Mouse (Mus musculus): ENCODE data around the gene Alox12e. TPM values are rescaled to one million over a fixed set of nuclear protein-coding genes. Genes with fewer than 3 reads are reported as not detected.

Gene Alox12e
- total RNA-seq, 1 experiment from 2014 or later = not detected

DNA sequence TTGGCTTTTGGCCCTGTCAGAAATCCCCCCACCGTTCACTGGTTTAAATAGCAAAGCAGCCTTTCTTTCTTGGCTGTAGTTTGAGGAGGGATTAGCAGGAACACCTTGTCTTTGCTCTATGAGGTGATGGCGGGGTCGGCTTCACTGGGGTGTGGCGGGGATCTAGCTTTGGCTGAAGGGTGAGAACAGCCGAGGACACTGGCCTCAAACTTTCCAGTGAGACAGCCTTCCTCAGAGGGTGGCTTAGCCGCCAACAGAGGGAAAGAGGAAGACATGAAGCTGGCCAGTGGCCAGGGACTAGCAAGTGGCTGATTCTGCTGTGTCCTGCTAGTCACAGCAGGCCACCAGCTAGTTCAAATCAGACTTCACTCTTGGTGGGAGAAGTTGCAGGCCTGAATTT is 33.2 kb downstream of the Alox12e start:
- ATAC-seq (replicated peaks; ENCODE audit: low read depth, poor library complexity, severe bottlenecking) = peak; percentile 63; the same call in 1 of the 2 replicates

DNA sequence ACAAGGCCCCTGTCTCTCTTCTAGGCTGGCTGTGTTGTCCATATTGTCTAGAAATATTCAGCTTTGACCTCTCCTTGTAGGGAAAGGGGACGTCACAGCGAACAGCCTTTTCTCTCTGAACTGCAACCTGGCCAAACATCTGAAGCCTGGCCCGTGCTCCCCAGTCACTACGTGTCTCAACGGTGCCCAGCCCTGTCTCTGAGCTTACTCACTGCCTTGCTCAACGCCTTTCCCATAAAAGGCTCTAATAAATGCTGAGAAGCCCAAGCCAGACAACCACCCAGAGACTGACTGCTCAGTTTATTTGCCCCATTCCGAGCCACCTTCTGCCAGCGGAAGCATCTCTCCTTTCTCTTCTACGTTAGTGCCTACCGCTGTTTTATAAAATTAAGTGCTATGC is 34.3 kb downstream of the Alox12e start:
- no peak for ATAC-seq (replicated peaks; ENCODE audit: low read depth, poor library complexity, severe bottlenecking)

DNA sequence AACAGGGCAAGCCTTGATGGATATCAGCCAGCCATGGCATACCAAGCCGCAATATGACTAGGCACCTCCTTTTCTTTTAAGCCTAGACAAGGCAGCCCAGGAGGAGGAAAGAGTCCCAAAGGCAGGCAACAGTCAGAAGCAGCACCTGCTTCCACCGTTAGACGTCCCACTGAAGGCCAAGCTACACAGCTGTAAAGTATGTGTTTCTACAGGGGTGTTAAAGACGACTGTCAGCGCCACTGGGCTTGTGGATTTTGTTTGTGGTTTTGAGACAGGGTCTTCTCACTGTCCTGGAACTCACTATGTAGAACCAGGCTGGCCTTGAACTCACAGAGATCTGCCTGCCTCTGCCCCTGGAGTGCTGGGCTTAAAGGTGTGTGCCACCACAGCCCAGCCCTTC is 36.7 kb downstream of the Alox12e start:
- ATAC-seq (replicated peaks; ENCODE audit: low read depth, poor library complexity, severe bottlenecking) = no peak

DNA sequence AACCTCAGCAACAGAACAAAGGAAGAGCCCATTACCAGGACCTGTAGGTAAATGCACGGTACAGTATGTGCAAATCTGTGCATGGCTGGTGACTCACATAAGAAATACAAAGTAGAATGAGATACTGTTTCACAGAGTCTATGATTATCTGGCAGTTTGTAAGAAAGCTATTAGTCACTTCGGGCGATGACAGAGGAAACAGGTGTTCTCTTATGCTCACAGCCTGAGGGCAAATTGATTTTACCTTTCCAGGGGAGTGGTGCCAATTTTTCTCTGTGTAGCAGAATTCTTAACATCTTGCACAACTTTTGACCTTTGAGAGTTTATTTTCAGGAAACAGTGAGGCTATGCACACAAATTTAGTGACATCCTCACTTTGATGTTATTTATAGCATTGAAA is 37.7 kb downstream of the Alox12e start:
- no peak for ATAC-seq (replicated peaks; ENCODE audit: low read depth, poor library complexity, severe bottlenecking)

GRCm38 (mm10) chr11:70283666-70284065 is 38.8 kb downstream of the Alox12e start:
- no peak for ATAC-seq (replicated peaks; ENCODE audit: low read depth, poor library complexity, severe bottlenecking)

- peak; percentile 84 for ATAC-seq (replicated peaks; ENCODE audit: low read depth, poor library complexity, severe bottlenecking)
Measured at GRCm38 (mm10) chr11:70280441-70280840, 42.0 kb downstream of the Alox12e start.

- ATAC-seq (replicated peaks; ENCODE audit: low read depth, poor library complexity, severe bottlenecking) = no peak
Measured at GRCm38 (mm10) chr11:70278961-70279360, 43.5 kb downstream of the Alox12e start.

- ATAC-seq (replicated peaks; ENCODE audit: low read depth, poor library complexity, severe bottlenecking) = no peak
Measured at GRCm38 (mm10) chr11:70271641-70272040, 50.8 kb downstream of the Alox12e start.

GRCm38 (mm10) chr11:70266405-70266804 is 56.0 kb downstream of the Alox12e start:
- ATAC-seq (replicated peaks; ENCODE audit: low read depth, poor library complexity, severe bottlenecking) = no peak

DNA sequence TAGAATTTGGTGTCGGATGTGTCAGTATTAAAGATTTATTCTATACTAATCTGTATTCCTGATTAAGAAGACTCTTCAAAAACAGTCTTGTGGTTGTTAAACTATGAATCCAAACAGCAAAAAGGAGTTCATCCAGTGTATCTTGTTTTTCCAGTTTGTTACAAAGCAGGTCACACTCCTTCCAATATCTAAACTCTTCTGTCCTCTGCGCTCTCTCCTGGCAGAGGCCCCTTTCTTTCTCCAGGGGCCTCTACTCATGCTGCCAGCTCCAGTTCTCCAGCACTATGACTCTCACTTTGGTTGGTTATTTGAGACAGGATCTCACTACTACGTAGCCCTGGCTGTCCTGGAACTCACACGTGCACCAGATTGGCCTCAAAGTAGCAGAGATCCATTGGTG is 56.6 kb downstream of the Alox12e start:
- ATAC-seq (replicated peaks; ENCODE audit: low read depth, poor library complexity, severe bottlenecking) = no peak

Other genes starting within 250 kb of the Alox12e start
- gene Asgr2, start 230.0 kb downstream of the Alox12e start, total RNA-seq (2017) = not detected in 2 replicates
- gene Mgl2, start 192.3 kb downstream of the Alox12e start, total RNA-seq (2017) = 1.1 and 1.5 TPM in 2 replicates
- 7.7 and 7.9 TPM in 2 replicates for gene Clec10a, start 166.4 kb downstream of the Alox12e start, total RNA-seq (2017)
- gene Slc16a11, start 109.9 kb downstream of the Alox12e start, total RNA-seq (2017) = 0.49 and 0.78 TPM in 2 replicates
- gene Slc16a13, start 101.6 kb downstream of the Alox12e start, total RNA-seq (2017) = 4.1 and 4.8 TPM in 2 replicates
- gene Bcl6b, start 92.8 kb downstream of the Alox12e start, total RNA-seq (2017) = 0.41 and 0.82 TPM in 2 replicates
- gene 0610010K14Rik, start 84.7 kb downstream of the Alox12e start, total RNA-seq (2017) = 43.5 and 49.9 TPM in 2 replicates
- gene Gm21988, start 82.8 kb downstream of the Alox12e start, total RNA-seq (2017) = not detected in 2 replicates
- gene Rnasek, start 82.8 kb downstream of the Alox12e start, total RNA-seq (2017) = 25.7 and 49.9 TPM in 2 replicates
- 0.37 TPM in 1 of 2 replicates, not detected in the other for gene Alox12, start 67.3 kb downstream of the Alox12e start, total RNA-seq (2017)
- gene Alox15, start 29.4 kb upstream of the Alox12e start, total RNA-seq (2017) = not detected in 2 replicates
- gene Pelp1, start 87.4 kb upstream of the Alox12e start, total RNA-seq (2017) = 13.4 and 16.5 TPM in 2 replicates
- 43.6 and 46.6 TPM in 2 replicates for gene Arrb2, start 110.0 kb upstream of the Alox12e start, total RNA-seq (2017)
- gene Med11, start 129.3 kb upstream of the Alox12e start, total RNA-seq (2017) = 36.3 and 43.1 TPM in 2 replicates
- gene Zmynd15, start 136.8 kb upstream of the Alox12e start, total RNA-seq (2017) = not detected in 2 replicates
- gene Cxcl16, start 137.4 kb upstream of the Alox12e start, total RNA-seq (2017) = not detected in 2 replicates
- gene Tm4sf5, start 182.6 kb upstream of the Alox12e start, total RNA-seq (2017) = not detected in 2 replicates
- not detected in 2 replicates for gene Vmo1, start 192.0 kb upstream of the Alox12e start, total RNA-seq (2017)
- gene Gltpd2, start 196.6 kb upstream of the Alox12e start, total RNA-seq (2017) = not detected in 2 replicates
- 218 and 223 TPM in 2 replicates for gene Psmb6, start 202.7 kb upstream of the Alox12e start, total RNA-seq (2017)
- not detected in 2 replicates for gene Gm40193, start 210.3 kb upstream of the Alox12e start, total RNA-seq (2017)
- 1.2 and 2.7 TPM in 2 replicates for gene Pld2, start 217.4 kb upstream of the Alox12e start, total RNA-seq (2017)
- 30.8 and 33.5 TPM in 2 replicates for gene Mink1, start 240.3 kb upstream of the Alox12e start, total RNA-seq (2017)